Mouse (Mus musculus) heart, postnatal 14 days (tissue): Measurements from ENCODE around the gene Olfr69. TPM values are rescaled to one million over a fixed set of nuclear protein-coding genes. Genes with fewer than 3 reads are reported as not detected.
A peak's percentile ranks its signal among the peaks of the same experiment; 100 is the strongest.
"Not testable (repeated sequence)": the region's sequence is repeated elsewhere in the genome, so short reads cannot be mapped to it uniquely, and the experiment has no call there.

ENCODE experiments used
- DNase-seq, 2 experiments: peaks; one replicate each; pipeline ENCODE4 v3.0.0; 2021 to 2022
- intact Hi-C: fragments of 180-260 bp; cut with DNase I; formaldehyde crosslinking; loops from one replicate; pipeline ENCODE4 v1.15.1; 2025
- long read RNA-seq, 2 experiments: library from polyadenylated mRNA; stranded (forward); transcript quantifications; one replicate each; pipeline ENCODE4 v2.0.0; 2021
- total RNA-seq, 2 experiments: library from RNA; stranded (reverse); gene quantifications; 2 replicates each; pipeline ENCODE4 v1.2.3; 2021

Olfr69 gene
- total RNA-seq, result not detected
- long read RNA-seq, experiment 1, result 0 reads
- long read RNA-seq, experiment 2, result 0 reads

DNA sequence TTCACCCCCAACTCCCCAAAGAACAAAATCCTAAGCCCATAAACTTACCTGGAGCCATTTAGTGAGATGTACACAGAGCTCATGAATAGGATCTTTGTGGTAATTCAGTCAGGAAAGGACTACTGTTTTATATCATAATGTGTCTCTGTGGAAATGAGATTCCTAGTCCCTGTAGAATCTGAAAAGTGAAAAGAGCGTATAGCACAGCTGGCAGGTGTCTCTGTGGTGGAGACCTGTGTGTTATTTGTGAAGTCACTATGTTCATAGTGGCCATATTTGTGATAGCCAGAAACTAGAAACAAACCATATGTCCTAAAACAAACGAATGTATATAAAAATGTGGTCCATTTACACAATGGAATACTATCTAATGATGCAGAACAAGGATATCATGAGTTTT lies at the start of gene Olfr69:
Olfr69 (minus strand) TSS at position 101 of the 400 bp plus-strand sequence.
- no peak for DNase-seq
- intact Hi-C loops, result no loop called here

DNA sequence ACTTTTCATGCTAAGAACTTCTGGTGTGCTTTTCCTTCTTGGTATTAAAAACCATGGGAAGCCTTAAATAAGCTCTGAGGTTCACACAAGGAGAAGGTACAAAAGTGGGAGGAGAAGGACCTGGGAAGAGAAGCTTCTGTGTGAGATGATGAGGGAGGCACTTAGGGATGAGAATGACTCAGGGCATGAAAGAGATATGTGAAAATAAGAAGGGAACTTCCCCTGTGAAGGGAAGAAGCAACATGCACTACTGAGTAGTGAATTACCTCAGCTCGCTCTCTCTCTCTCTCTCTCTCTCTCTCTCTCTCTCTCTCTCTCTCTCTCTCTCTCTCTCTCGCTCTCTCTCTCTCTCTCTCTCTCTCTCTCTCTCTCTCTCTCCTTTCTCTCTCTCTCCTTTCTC lies 43.7 kb upstream of the Olfr69 start:
- intact Hi-C loops, DNase-seq: not testable (repeated sequence)

DNA sequence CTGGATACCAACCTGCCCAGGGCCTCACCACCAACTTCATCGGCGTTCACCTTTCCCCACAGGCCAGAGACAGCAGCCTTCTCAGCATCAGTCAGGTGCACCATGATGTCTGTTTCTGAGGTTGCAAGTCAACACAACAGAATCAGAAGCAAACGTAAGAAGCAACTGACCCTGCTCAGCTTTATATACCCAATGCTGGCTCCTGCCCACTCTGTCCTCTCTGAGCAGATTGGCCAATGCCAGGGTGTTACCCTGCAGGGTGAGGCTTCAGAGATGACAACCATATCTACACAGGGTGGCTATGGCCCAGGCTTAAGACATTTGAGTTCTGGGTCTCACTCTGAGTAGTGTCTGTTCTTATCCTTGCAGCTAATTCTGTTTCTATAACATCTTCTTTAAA lies 42.4 kb upstream of the Olfr69 start, which contains the start of gene Hbb-bt:
Hbb-bt (minus strand) TSS at position 231 of the 400 bp plus-strand sequence.
- intact Hi-C loops, result no loop called here
- no peak for DNase-seq

DNA sequence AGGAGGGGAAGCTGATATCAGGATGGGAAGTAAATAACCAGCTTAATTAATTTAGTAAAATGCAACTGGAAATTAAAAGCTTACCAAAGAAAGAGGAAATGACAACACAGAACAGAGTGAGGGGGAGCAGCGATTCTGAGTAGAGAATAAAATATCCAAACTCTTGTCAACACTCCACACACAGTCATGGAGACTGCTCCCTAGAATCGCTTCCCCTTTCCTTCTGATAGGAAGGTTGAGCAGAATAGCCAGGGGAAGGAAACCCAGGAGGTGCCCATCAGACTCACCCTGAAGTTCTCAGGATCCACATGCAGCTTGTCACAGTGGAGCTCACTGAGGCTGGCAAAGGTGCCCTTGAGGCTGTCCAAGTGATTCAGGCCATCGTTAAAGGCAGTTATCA lies 41.8 kb upstream of the Olfr69 start:
- intact Hi-C loops, result not testable (repeated sequence)

DNA sequence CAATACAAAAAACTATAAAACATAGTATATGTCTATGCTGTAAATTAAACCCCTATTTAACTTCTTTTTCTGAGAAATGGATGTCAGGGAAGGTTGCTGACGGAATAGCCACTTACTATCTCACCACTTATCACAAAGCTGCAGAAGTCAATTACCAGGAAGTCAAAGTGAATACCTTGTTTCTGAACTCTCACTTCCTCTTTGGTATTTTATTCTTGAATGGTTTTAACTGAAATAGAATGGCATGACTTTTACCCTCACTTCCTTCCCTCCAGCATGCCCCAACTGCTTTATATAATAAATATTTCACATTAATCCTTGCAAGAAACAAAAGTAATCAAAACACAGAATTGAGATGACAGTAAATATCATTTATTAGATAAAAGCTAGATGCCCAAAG lies 40.8 kb upstream of the Olfr69 start:
- no peak for DNase-seq
- intact Hi-C loops, result no loop called here

More for the DNA sequence above, 41.8 kb upstream of the Olfr69 start:
- not testable (repeated sequence) for DNase-seq

DNA sequence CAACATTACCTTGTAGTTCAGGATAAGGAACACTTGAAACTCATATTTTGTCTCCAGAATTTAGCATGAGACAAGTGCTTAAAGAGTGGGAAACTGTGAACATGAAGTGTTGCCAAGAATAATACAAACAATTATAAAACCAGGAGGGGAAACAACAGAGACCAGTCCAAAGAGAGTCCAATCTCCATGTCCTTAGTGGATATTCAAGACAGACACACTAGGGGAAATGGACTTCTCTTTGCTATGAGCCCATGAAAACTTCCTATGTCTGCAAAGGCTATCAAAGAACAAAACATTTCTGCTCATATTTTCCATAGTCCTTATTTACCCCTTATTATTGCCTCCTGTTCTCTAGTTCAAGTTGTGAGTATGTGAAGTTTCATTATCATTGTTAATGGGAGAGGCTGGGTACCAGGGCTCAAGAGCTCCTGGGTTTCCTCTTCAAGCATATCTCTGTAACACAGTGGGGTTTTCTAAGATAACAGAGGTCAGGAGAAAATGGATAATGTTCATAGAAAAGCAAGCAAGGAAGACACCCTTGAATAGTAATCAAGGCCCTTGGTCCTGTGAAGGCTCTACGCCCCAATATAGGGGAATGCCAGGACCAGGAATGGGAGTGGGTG lies 39.9 kb upstream of the Olfr69 start:
- intact Hi-C loops, result no loop called here
- DNase-seq, result no peak

DNA sequence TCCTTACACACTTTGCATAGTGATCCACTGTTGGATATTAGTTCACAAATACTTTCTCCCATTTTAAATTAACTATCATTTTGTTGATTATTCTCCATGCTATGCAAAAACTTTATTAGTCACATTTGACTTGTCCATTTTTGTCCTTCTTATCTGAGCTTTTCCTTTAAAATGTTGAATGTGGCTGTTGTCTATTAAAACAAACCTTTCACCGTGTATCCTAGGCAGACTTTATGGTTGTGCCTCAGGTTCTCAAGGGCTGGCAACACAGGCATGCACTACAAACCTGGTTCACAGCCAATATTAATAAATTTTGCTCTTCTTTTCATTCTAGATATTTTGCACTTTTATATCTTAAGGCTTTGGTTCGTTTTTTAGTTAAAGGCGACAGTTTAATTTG lies 39.4 kb upstream of the Olfr69 start:
- intact Hi-C loops, result no loop called here
- no peak for DNase-seq

DNA sequence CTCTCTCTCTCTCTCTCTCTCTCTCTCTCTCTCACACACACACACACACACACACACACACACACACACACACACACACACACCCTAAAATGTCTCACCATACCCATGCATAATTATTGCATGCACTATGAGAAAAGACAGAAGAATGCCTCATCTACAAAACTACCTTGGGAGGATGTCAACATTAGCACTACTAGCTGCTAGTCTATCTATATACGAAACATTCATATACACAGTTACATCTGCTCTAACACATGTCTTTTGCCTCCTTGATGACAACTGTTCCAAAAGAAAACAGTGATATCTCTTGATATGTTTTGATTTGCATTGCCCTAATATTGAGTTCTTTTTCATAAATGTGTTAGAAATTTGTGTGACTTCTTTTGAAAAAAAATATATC lies 38.9 kb upstream of the Olfr69 start:
- intact Hi-C loops, result no loop called here
- no peak for DNase-seq

DNA sequence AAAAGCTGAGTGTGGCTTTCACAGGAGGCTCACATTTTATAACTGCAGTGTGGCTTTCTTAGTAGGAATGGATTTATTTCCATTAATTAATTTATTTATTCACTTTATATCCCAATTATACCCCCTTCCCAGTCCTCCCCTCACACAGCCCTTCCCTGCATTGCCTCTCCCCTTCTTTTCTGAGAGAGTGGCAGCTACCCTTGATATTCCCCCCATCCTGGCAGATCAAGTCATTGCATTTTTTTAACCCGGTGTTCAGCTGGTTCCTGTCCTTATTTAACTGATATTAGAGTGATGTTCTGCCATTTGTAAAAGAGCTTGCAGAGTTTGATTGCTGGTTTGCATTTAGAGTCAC lies 38.4 kb upstream of the Olfr69 start:
- no peak for DNase-seq
- intact Hi-C loops, result no loop called here

DNA sequence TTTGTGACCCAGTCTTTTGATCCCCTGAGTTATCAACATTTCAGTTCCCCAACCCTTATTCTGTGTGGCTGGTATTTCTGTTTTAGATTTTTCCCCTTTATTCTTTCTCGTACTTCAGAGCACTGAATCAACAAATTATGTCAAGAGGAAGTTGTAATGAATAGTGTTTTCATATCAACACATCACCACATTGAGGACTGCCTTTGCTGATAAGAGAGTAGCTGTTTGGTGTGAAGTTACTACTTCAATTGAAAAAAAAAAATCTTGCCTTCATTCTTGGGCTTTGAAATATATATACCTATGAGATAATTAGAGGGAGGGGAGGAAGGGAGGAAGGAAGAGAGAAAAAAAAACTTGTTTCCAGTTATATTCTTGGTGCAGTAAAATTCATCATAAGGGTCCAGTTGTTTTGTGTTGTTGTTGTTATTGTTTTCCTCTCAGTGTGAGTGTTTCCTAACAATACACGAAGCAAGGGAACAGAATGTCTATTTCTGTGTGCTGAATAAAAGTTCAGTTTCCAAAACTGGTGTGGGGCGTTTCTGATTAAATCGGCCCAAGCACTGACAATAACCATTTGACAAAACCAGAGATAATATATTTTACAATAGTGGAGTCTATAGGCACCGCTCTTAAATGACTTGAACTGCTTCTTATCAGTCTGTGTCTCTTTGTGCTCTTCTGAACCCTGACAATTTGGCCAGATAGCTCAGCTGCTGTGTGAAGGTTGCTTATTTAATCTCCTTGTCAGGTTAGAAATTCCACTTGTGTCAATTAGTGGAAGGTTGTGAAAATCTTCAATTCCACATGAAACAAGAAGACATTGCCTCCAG lies 37.8 kb upstream of the Olfr69 start:
- intact Hi-C loops, result no loop called here
- DNase-seq, result no peak

DNA sequence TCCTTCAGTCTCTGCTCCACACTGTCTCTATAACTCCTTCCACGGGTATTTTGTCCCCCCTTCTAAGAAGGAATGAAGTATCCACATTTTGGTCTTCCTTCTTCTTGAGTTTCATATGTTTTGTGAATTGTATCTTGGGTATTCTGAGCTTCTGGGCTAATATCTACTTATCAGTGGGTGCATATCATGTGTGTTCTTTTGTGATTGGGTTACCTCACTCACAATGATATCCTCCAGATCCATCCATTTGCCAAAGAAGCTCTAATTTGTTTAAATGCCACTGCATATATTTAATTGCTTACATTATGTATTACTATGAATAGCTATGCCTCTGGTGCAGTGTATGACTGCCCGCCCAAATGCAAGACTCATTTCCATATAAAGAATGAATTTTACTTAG lies 36.7 kb upstream of the Olfr69 start:
- DNase-seq, intact Hi-C loops: not testable (repeated sequence)

DNA sequence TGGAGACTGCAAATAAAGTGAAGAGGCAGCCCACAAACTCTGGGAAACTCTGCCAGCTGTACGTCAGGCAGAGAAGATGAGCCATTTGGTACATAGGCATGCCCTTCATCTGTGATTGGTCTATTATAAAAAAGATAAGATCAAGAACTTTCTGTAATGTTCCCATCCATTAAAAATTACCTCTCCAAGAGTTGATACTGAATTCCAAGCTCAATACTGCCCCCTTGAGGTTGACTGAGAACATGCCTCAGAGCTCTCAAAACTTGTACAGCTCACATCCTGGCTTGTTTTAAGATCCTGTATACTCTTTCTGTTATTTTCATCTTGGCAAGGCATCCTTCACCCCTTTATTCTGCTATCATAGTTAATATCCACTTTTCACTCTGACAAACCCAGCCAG lies 35.5 kb upstream of the Olfr69 start:
- DNase-seq, result peak in 1 of 2 experiments; percentile 19
- intact Hi-C loops, result no loop called here

DNA sequence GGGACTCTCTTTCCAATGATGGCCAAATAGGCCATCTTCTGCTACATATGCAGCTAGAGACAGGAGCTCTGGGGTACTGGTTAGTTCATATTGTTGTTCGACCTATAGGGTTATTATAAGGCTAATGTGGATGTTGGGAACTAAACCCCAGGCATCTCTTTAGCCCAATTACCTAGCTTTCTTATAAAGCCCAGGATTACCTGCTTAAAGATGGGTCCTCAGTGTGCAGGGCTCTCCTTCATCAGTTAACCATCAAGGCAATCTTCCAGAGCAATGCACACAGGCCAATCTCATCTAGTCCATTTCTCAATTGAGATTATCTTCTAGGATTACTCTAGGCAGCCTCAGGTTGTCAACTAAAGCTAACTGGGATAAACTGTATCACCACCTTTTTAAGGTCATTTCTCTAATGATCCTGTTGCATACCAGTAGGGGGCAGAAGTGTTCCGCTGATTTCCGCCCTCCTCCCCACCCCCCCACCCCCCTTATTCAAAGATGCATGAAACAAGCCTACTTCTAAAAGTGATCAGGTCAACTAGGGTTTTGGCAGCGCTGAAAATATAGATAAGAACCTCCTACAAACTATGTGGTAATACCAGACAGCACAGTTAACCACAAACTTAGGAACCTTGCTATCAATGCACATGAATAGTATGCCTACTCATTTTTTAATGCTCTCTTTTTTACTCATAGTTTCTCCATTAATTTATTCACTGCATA lies 21.4 kb upstream of the Olfr69 start:
- peak in 1 of 2 experiments; percentile 4 for DNase-seq
- intact Hi-C loops, result loop anchor here (5.0 kb wide), 1 partner anchor 149 kb away; the partner anchor contains the start of gene Olfr633

DNA sequence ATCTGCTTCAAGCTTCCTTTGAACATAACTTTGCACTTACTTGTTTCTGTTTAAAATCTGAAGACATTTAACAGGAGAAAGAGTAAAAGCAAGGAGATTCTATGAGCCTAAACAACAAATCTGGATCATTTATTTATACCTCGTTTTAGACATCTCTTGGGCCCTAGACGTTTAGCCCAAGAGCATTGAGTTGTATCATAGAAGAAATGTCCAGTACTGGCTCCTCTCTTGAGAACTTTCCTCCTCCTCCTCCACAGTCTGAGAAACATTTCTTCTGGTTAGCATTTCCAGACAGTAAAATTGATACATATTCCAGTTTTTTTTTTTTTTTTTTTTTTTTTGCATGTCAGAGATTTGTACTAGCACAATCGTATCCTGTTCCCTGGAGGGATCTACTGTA lies 20.3 kb upstream of the Olfr69 start, which contains the start of gene Olfr67:
Olfr67 (minus strand) TSS at position 101 of the 400 bp plus-strand sequence.
- no peak for DNase-seq
- intact Hi-C loops, result loop anchor here (5.0 kb wide), 1 partner anchor 151 kb away; the partner anchor contains the start of gene Olfr633

DNA sequence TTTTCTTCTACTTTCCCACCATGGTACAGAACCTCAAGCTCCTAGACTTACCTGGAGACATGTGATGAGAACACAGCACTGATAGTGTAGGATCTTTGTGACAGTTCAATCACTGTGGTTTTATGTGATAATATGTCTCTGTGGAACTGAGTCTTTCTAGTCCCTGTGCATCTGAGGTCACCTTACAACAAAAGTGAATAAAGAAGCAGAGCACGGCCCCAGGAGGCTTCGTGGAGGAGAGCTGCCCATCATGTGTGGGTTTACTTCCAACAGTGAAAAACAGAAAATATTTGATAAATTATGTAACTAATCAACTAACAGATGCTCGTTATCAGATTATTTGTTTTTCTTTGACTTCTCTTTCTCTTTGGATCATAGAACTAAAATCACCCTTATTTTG lies 8.2 kb upstream of the Olfr69 start, which contains the start of gene Olfr68:
Olfr68 (minus strand) TSS at position 101 of the 400 bp plus-strand sequence.
- intact Hi-C loops, result no loop called here

DNA sequence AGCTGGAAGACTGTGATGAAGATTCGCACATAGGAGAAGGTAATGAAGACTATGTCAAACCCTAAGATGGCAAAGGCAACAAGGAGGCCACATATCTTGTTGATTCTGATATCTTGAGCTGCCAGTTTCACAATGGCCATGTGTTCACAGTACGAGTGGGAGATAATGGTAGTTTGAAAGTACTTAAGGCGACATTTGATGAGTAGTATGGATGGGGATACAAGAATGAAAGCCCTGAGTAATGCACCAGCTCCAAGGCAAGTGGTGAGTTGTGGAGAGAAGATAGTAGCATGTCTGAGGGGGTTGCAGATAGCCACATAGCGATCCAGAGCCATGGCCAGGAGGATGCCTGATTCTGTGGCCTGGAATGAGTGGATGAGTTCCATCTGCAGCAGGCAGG lies 6.3 kb upstream of the Olfr69 start:
- intact Hi-C loops, DNase-seq: not testable (repeated sequence)

More for the DNA sequence above, 8.2 kb upstream of the Olfr69 start, which contains the start of gene Olfr68:
- no peak for DNase-seq

DNA sequence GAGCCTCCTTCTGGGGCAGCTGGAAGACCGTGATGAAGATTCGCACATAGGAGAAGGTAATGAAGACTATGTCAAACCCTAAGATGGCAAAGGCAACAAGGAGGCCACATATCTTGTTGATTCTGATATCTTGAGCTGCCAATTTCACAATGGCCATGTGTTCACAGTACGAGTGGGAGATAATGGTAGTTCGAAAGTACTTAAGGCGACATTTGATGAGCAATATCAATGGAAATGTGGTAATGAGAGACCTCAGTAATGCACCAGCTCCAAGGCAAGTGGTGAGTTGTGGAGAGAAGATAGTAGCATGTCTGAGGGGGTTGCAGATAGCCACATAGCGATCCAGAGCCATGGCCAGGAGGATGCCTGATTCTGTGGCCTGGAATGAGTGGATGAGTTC lies 3.7 kb downstream of the Olfr69 start:
- DNase-seq, intact Hi-C loops: not testable (repeated sequence)

DNA sequence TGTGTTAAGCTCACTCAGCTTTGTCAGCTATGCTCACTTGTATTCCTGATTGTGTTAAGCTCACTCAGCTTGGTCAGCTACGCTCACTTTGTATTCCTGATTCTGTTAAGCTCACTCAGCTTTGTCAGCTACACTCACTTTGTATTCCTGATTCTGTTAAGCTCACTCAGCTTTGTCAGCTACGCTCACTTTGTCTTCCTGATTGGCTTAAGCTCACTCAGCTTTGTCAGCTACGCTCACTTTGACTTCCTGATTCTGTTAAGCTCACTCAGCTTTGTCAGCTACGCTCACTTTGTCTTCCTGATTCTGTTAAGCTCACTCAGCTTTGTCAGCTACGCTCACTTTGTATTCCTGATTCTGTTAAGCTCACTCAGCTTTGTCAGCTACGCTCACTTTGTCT lies 9.2 kb downstream of the Olfr69 start:
- DNase-seq, intact Hi-C loops: not testable (repeated sequence)

DNA sequence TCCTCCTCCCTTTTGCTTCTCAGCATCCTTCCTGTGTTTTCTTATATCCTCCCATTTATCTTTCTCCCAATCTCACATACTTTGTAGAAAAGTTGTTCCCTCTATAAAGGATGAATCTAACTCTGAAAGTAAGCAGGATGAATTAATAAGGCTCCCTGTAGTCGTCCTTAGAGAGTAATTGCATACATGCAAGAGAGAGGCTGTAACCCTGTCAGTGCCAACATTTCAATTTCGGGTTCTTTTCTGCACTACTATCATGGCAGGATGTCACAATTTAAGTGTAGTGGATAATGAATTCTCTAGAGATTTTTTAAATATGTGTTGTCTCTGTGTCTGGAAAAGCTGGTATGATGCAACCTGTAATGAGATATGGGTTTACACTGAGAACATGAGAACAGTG lies 14.2 kb downstream of the Olfr69 start, which contains the start of gene Olfr630:
Olfr630 (minus strand) TSS at position 101 of the 400 bp plus-strand sequence.
- intact Hi-C loops, result no loop called here
- no peak for DNase-seq

DNA sequence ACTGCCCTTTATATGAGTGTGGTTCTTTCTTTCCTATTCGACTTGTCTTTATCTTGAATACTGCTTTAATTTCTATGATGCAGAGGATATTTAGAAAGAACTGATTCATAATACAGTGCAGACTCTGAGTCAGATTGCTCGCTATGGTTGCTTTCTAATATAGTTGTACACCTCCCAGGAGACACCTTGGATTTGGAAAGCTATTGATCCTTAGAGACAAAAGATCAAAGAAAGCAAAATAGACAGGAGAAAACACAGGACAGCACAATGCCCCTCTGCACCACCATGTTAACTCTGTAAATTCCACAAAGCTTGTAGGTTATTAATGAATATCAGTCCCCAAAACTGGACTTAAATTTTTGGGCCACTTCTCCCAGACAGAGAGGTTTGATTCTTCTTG lies 26.6 kb downstream of the Olfr69 start, which contains the start of gene Olfr629:
Olfr629 (minus strand) TSS at position 101 of the 400 bp plus-strand sequence.
- intact Hi-C loops, result no loop called here
- no peak for DNase-seq

DNA sequence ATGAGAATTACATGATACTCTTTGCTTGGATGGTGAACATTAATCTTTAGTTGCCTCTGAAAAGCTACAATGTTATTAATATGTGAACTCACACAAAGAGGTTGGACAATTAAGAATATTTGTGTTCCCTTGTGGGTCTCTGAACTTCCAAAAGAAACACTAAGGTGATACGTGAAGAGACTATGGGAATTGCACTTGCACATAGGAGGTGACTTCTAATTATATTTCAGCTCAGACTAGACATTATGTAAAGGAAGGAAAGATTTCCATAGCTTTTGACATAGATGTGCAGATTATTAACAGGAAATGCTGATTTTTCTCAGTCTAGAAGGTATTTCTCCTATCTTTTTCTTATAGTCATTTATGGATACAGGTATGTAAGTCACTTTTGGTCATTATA lies 41.3 kb downstream of the Olfr69 start, which contains the start of gene Olfr628:
Olfr628 (plus strand) TSS at position 301 of the 400 bp plus-strand sequence.
- DNase-seq, result no peak
- intact Hi-C loops, result no loop called here
